ENCODE assay signal across 12 mouse cellular contexts in the genomic region with DNA sequence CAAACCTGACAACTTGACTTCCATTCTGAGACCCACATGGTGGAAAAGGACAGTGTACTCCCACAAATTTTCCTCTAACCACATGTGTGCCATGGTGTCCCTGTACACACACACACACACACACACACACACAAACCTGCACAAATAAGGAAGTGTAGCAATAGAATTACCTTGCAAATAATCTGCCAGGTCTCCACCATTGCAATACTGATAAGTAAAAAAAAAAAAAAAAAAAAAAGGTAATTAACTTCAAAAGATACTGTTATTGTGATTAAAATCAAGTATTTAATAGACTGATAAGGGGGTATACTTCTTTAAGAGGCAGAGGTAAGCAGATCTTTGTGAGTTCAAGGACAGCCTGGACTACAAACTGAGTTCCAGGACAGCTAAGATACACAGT.
"Had no signal": no experiment of that assay in that cellular context is flagged by ENCODE, and none has a peak within 500 bp of the region (broad histone marks: within the 10 kb centered on the region; RNA-seq: fewer than 3 reads in every experiment).

No protein-coding gene starts in this region.

- H3K4me2 ChIP-seq: neural tube, embryonic 15.5 days; stomach, embryonic 15.5 days had no signal

- H3K27ac ChIP-seq: neural tube, embryonic 15.5 days; stomach, embryonic 15.5 days; stomach, postnatal 0 days had no signal

- H3K4me3 ChIP-seq: neural tube, embryonic 15.5 days; stomach, embryonic 15.5 days had no signal

- H3K27me3 ChIP-seq: neural tube, embryonic 15.5 days; stomach, embryonic 15.5 days had no signal

- DNase-seq: retina, postnatal 1 day; right cerebral cortex, adult 18-20 months; right cerebral cortex, postnatal 14 days; right cerebral cortex, postnatal 25 days; right cerebral cortex, postnatal 4 days; spleen, adult 18-20 months; thymus, adult 18-20 months; thymus, postnatal 25 days; thymus, postnatal 4 days had no signal

- H3K4me1 ChIP-seq: neural tube, embryonic 15.5 days; stomach, embryonic 15.5 days had no signal

- H3K9ac ChIP-seq: neural tube, embryonic 15.5 days; stomach, embryonic 15.5 days had no signal

- H3K9me3 ChIP-seq: neural tube, embryonic 15.5 days; stomach, embryonic 15.5 days had no signal
